Mouse (Mus musculus) heart, embryonic 11.5 days (tissue): ENCODE measurements around the gene Cep152. TPM values are rescaled to one million over a fixed set of nuclear protein-coding genes. Genes with fewer than 3 reads are reported as not detected.

Experiments
- ATAC-seq: fragments of 200-750 bp; cut with Nextera tagmentation; replicated peaks from 2 replicates; pipeline ENCODE4 v1.8.0; 2017; ENCODE audit warnings: moderate library complexity; ENCODE audit not compliant: insufficient number of reproducible peaks, low FRiP score, low TSS enrichment
- H3K27ac ChIP-seq: fragments of 300-500 bp; sonication (generic); 2 replicates; pipeline ENCODE4 v1.5.1; 2014; ENCODE audit warnings: mild to moderate bottlenecking, low read depth, low read length
- H3K27me3 ChIP-seq: fragments of 300-500 bp; sonication (generic); 2 replicates; pipeline ENCODE4 v1.6.1; 2014; ENCODE audit warnings: mild to moderate bottlenecking, low read length, mixed read lengths; ENCODE audit not compliant: control insufficient read depth, insufficient read depth
- H3K36me3 ChIP-seq: fragments of 300-500 bp; sonication (generic); 2 replicates; pipeline ENCODE4 v1.6.1; 2014; ENCODE audit warnings: mild to moderate bottlenecking, low read length, moderate library complexity, mixed read lengths; ENCODE audit not compliant: control insufficient read depth, insufficient read depth
- H3K4me1 ChIP-seq: fragments of 300-500 bp; sonication (generic); 2 replicates; pipeline ENCODE4 v1.6.1; 2014; ENCODE audit warnings: low read length; ENCODE audit not compliant: control insufficient read depth, insufficient read depth
- H3K4me2 ChIP-seq: fragments of 300-500 bp; sonication (generic); 2 replicates; pipeline ENCODE4 v1.6.1; 2014; ENCODE audit warnings: mild to moderate bottlenecking, moderate library complexity
- H3K4me3 ChIP-seq: fragments of 300-500 bp; sonication (generic); 2 replicates; pipeline ENCODE4 v1.5.1; 2014; ENCODE audit warnings: low read depth, low read length
- H3K9ac ChIP-seq: fragments of 300-500 bp; sonication (generic); 2 replicates; pipeline ENCODE4 v1.6.1; 2014; ENCODE audit warnings: mild to moderate bottlenecking, low read depth, low read length, moderate library complexity
- H3K9me3 ChIP-seq: fragments of 300-500 bp; sonication (generic); replicated peaks from 2 replicates; pipeline ENCODE4 v1.6.1; 2016; ENCODE audit warnings: low read length; ENCODE audit not compliant: control insufficient read depth
- WGBS: fragments of 180-500 bp; shearing (Covaris S2); extraction: QIAGEN DNeasy Blood & Tissue Kit; methylation state at CpG from one replicate; pipeline ENCODE4 v1.1.7; 2014; ENCODE audit not compliant: insufficient replicate concordance; 5-methylcytosine and 5-hydroxymethylcytosine counted together
- polyA plus RNA-seq: library from polyadenylated mRNA; unstranded; fragments of >200 nt; fragmentation: Nextera tagmentation; extraction: Ambion mirVana; gene quantifications from 2 replicates; pipeline ENCODE4 v1.2.1, GENCODE M21; 2014

The Cep152 gene
- polyA plus RNA-seq, 1 experiment from 2014 or later: 5.2 TPM

DNA sequence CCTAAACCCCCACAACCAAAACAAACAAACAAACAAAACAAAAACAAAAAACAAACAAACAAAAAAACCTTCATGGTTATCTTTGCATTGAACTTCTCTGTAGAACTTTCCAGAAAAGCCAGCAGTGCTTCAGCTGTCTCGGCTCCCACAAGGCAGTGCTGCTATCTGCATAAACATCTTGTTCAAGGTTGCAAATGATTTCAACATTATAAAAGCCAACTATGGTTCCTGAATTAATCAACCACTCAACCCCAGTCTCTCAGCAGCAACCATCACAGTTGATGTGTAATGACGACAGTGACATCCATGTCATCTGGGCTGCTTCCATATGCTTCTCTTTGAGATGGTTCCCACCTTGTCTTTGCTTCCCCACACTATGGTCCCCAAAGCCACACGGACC, 85.3 kb downstream of the Cep152 start:
- H3K27ac ChIP-seq: no peak overlapping the region
- WGBS: 79% methylated on average over 3 of the region's 3 CpGs
- no peaks in the 10 kb centered on the region for H3K27me3 ChIP-seq
- H3K36me3 ChIP-seq: no peaks in the 10 kb centered on the region
- no peaks in the 10 kb centered on the region for H3K4me1 ChIP-seq
- ATAC-seq: no peak
- no peak overlapping the region for H3K4me3 ChIP-seq
- no peak overlapping the region for H3K9ac ChIP-seq
- H3K4me2 ChIP-seq: no peak overlapping the region
- H3K9me3 ChIP-seq: no peaks in the 10 kb centered on the region

DNA sequence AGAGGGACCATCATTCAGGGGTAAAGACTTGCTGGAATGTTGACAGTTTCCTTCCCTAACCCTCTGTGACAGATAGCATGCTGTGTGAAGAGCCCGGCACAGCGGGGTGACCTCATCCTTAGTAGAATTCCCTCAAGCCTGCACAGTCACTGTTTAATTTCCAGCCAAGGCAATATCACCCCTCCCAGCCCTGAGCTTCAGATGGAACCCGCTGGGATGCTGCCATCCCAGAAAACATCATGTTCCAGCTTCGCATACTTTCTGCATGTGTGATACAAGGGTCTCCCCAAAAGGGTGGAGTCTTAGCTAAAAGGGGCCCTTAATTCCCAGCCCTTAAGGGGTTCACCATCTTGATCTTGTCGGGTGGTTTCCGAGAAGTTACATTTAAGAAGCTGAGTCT, 94.2 kb downstream of the Cep152 start:
- no peaks in the 10 kb centered on the region for H3K36me3 ChIP-seq
- H3K27me3 ChIP-seq: no peaks in the 10 kb centered on the region
- H3K4me1 ChIP-seq: no peaks in the 10 kb centered on the region
- 47% methylated on average over 6 of the region's 6 CpGs for WGBS
- no peak for ATAC-seq
- no peak overlapping the region for H3K27ac ChIP-seq
- H3K4me3 ChIP-seq: no peak overlapping the region
- H3K9ac ChIP-seq: no peak overlapping the region
- no peaks in the 10 kb centered on the region for H3K9me3 ChIP-seq
- H3K4me2 ChIP-seq: no peak overlapping the region

DNA sequence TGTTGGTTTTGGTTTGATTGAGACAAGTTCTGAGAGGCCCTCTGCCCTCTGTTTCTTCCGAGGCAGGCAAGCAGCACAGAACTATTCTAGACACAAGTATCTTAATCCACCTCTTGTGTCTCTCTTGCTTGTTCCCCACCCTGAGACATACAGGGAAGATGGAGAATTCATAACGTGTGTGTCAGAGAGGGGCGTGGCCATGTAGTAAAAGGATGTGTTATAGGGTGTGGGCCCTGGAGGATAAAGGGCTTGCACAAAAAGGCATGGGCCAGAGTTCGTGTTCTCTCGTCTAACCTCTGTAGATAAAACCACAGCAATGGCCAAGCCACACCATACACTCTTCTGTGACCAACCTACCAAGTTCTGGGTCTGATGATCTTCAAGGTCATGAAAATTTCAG, 98.3 kb downstream of the Cep152 start:
- no peak for ATAC-seq
- Histone ChIP-seq H3K27me3 (no peaks in the 10 kb centered on the region), H3K4me1 (no peaks in the 10 kb centered on the region), H3K9me3 (no peaks in the 10 kb centered on the region), H3K36me3 (no peaks in the 10 kb centered on the region), H3K9ac (no peak overlapping the region), H3K4me3 (no peak overlapping the region), H3K27ac (no peak overlapping the region), H3K4me2 (no peak overlapping the region)
- 73% methylated on average over 5 of the region's 5 CpGs for WGBS

DNA sequence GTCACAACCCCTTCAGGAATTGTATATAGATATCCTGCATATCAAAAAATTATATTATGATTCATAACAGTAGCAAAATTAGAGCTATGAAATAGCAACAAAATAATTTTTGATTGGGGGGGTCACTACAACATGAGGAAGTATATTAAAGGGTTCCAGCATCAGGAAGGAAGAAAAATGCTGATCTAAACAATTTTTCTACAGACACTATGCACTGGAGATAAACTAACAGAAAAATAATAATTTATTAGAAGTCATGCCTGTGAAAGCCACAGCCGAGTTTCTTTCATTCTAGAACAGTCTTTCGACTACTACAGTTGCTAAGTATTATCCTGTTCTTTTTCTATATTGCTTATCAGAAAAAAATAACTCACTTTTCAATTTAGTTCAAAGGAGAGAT, 99.4 kb downstream of the Cep152 start:
- Histone ChIP-seq H3K27me3 (no peaks in the 10 kb centered on the region), H3K4me1 (no peaks in the 10 kb centered on the region), H3K36me3 (no peaks in the 10 kb centered on the region), H3K9ac (no peak overlapping the region), H3K27ac (no peak overlapping the region), H3K4me3 (no peak overlapping the region), H3K9me3 (no peaks in the 10 kb centered on the region), H3K4me2 (no peak overlapping the region)
- ATAC-seq: no peak
- 78% methylated on average over 2 of the region's 2 CpGs for WGBS

DNA sequence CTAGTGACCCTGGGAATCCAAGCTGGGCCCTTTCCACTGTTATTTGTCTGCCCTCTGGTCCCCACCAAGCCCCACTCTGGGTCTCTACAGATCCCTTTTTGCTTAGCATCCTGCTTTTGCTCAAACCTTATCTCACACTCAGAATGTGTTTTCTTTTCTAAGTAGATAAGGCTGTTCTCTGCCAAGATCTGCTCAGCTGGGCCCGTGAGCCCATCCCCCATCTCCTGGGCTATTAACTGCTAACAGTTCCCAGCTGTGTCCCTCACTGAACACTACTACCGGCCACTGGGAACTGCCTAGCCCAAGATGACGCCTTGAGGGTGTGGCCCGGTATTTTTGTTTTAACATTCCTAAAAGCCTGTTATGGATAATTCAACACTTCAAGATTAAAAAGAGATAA, 108.3 kb downstream of the Cep152 start:
- Histone ChIP-seq H3K9me3 (no peaks in the 10 kb centered on the region), H3K27ac (peak overlapping the region; percentile 68), H3K9ac (no peak overlapping the region), H3K4me1 (peaks cover 18% of the 10 kb centered on the region; the same call in 1 of the 2 replicates), H3K27me3 (no peaks in the 10 kb centered on the region), H3K36me3 (no peaks in the 10 kb centered on the region), H3K4me2 (no peak overlapping the region; the same call in 1 of the 2 replicates), H3K4me3 (no peak overlapping the region)
- ATAC-seq: peak; percentile 83
- WGBS: 4% methylated on average over 4 of the region's 4 CpGs

DNA sequence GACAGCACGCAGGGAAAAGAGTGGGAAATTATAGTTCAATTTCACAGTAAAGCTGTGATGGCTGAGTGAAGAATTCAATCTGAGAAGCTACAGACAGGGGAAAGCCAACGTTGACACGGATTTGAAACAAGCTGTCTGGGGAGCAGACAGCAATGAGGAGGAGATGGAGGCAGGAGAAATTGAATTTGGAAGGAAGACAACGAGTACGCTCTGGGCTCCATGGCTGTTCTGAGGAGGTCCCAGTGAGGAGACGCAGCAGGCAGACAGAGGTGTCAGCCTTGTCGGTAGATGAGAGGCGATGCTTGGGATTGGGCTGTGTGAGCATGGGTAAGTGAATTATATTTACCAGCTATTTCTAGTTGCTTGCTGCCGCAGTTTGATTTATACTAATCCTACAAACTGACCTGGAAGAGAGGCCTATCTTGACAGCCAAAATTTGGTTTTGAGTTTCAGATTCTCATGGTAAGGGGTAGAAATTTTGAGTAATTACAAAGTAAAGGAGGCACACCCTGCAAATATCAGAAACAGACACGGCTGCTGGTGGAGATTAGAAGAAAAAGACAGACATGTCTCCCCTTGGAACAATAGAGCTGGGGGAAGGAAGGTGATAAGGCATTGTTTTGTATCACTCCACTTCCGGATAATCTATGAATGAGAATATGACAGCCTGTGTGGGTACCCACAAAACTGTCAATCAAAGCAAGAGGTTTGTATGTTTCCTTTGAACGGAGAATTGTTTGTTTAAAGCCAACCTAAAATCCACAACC, 109.4 kb downstream of the Cep152 start:
- WGBS: 41% methylated on average over 12 of the region's 12 CpGs
- H3K9ac ChIP-seq: no peak overlapping the region
- H3K4me1 ChIP-seq: peaks cover 18% of the 10 kb centered on the region; the same call in 1 of the 2 replicates
- H3K9me3 ChIP-seq: no peaks in the 10 kb centered on the region
- ATAC-seq: no peak
- no peak overlapping the region for H3K4me3 ChIP-seq
- H3K27me3 ChIP-seq: no peaks in the 10 kb centered on the region
- no peak overlapping the region for H3K4me2 ChIP-seq
- H3K27ac ChIP-seq: peak overlapping the region; percentile 68
- H3K36me3 ChIP-seq: no peaks in the 10 kb centered on the region

DNA sequence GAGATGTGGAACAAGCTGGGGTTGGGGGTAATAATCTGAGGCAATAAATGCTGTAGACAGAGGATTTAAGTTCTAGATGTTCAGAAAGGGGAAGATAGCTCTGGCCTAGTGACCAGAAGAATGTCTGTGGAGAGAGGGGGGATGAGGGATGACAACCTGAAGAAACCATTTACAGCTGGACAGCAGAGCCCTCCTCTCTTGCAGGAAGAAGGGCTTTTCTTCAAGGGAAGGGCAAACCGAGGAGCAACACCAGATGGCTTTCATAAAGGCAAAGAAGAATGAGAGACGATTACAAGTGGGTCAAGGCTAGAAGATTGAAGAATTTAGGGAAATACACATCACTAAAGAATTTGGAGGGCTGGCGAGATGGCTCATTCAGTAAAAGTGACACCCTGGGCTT, 110.5 kb downstream of the Cep152 start:
- H3K9ac ChIP-seq: no peak overlapping the region
- H3K27ac ChIP-seq: no peak overlapping the region
- no peaks in the 10 kb centered on the region for H3K36me3 ChIP-seq
- H3K4me1 ChIP-seq: peaks cover 18% of the 10 kb centered on the region; the same call in 1 of the 2 replicates
- no peaks in the 10 kb centered on the region for H3K27me3 ChIP-seq
- H3K4me2 ChIP-seq: no peak overlapping the region
- WGBS: 44% methylated on average over 3 of the region's 3 CpGs
- H3K4me3 ChIP-seq: no peak overlapping the region
- no peaks in the 10 kb centered on the region for H3K9me3 ChIP-seq
- ATAC-seq: no peak
